Mouse (Mus musculus) layer of hippocampus, adult 2 months (tissue): ENCODE results near the gene Nr1h4. TPM values are rescaled to one million over a fixed set of nuclear protein-coding genes. Genes with fewer than 3 reads are reported as not detected.

Experiments
- DNase-seq, 2 experiments: peaks; one replicate each; pipeline ENCODE4 v3.0.0; 2022; ENCODE audit warnings: low spot score in 2 of 2
- H3K27ac ChIP-seq: fragments of 200-600 bp; 2 replicates; pipeline ENCODE4 v1.8.1; 2022
- H3K4me3 ChIP-seq: fragments of 200-600 bp; 2 replicates; pipeline ENCODE4 v1.8.1; 2022; ENCODE audit warnings: mild to moderate bottlenecking
- CTCF ChIP-seq: fragments of 200-600 bp; conservative IDR thresholded peaks from 2 replicates; pipeline ENCODE4 v1.8.1; 2022; ENCODE audit warnings: antibody characterized with exemption, mild to moderate bottlenecking, moderate library complexity
- total RNA-seq, 2 experiments: library from RNA; stranded (reverse); gene quantifications; 2 replicates each; pipeline ENCODE4 v1.2.3; 2021

Gene Nr1h4
- total RNA-seq, 2 experiments from 2014 or later: 0.25 TPM; not detected in 1

DNA sequence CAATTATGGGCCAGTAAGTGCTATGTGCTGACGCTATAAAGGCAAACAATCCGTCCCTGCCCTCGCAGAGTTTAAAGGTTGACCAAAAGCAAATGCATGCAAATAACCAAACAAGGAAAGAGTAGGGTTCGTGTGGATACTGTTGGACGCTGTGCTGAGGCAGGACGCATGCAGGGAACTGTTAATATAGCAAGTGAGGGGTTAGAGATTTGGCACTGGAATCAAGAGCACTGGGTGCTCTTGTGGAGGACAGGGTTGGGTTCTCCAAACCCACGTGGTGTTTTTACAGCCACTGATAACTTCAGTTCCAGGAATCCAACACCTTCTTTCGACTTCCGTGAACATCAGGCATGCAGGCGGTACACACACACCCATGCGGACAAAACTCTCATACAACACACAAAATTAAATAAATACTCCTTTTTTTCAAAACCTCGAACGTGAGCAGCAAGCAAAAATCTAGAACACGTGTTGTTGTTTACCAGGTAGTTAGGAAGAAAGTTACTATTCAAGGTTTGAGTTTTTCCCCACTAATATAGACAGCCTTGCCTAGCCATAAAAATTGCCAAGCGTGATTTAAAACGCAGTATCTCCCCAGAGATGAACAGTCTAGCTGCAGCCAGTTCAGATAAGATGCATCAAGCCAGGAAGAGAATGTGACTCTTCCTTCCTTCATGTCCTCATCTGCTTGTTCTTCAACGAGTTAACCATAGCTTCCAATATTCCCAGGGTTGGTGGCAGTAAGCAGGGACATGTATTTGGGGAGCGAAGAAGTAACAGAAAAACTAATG, 49.4 kb downstream of the Nr1h4 start:
- Histone ChIP-seq H3K27ac (no peak overlapping the region), H3K4me3 (no peak overlapping the region)
- no peak for TF ChIP-seq CTCF
- no peak for DNase-seq

DNA sequence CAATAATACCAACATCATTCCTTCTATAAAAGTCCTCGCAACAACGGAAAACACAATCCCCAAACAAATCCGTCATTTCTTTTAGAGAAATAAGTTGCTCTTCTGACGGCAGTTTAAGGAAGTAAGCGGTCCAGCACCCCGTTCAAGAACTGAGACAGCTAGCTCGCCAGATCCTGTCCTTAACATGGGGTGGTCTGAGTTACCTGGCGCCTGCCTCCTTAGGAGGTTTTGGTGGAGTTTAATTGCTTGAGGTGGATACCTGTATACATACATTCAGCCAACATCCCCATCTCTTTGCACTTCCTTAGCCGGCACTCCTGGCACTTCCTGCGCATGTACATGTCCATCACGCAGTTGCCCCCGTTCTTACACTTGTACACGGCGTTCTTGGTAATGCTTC, 50.3 kb downstream of the Nr1h4 start:
- TF ChIP-seq CTCF: no peak
- DNase-seq: no peak
- Histone ChIP-seq H3K4me3 (no peak overlapping the region), H3K27ac (no peak overlapping the region)

DNA sequence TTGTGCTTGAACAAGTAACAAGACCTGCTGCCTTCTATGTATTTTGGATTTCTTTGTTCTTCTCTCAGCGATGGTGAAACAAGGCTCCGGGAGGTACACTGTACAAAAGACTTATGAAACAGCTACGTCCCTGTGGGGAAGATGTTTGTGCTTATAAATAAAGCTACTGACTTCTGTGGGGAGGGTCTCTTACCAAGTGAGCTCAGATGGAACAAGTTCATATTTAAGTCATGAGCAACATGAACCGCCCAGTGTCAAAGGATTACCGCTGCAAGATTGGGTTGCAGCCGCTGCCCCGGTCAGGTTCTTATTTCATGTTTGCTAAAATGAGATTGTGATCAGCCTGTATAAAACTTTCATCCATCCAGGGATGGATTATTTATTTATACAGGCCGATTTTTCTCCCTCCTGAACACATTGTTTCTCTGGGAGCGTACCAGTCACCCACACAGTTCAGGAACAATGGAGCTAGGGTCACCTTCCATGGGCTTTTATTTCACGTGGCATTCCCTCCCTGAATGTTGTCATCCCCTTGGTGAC, 51.2 kb downstream of the Nr1h4 start:
- no peak overlapping the region for H3K4me3 ChIP-seq
- H3K27ac ChIP-seq: no peak overlapping the region
- TF ChIP-seq CTCF: no peak
- DNase-seq: no peak

DNA sequence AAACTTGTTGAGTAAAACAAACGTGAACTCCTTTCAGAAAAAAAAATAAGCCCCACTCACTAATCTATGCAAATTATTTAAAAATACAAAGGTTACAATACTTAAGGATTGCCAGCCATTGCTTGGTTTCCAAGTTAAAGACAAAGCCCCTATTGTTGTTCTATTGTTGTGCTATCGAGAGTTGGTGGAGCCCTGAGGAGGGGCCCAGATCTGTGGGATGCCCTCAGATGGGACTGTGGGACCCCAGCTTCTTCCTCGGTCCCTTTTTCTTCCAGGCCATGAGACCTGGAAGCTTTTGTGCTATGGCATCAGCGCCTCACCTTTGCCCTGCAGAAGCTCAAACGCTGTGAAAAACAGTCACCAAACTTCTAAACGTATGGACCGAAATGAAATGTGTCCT, 51.7 kb downstream of the Nr1h4 start:
- TF ChIP-seq CTCF: no peak
- H3K4me3 ChIP-seq: no peak overlapping the region
- no peak for DNase-seq
- H3K27ac ChIP-seq: no peak overlapping the region

GRCm38 (mm10) chr10:89478766-89479165, 54.6 kb downstream of the Nr1h4 start:
- Histone ChIP-seq H3K4me3 (no peak overlapping the region), H3K27ac (no peak overlapping the region)
- TF ChIP-seq CTCF: no peak
- no peak for DNase-seq

- no peak for DNase-seq
- H3K4me3 ChIP-seq: no peak overlapping the region
- no peak overlapping the region for H3K27ac ChIP-seq
- no peak for TF ChIP-seq CTCF
These were observed 62.6 kb downstream of the Nr1h4 start for GRCm38 (mm10) chr10:89470596-89471353.

- no peak for DNase-seq
- no peak overlapping the region for H3K27ac ChIP-seq
- no peak overlapping the region for H3K4me3 ChIP-seq
- TF ChIP-seq CTCF: no peak
These were observed 68.5 kb downstream of the Nr1h4 start for GRCm38 (mm10) chr10:89464760-89465405.

GRCm38 (mm10) chr10:89462890-89463289, 70.5 kb downstream of the Nr1h4 start:
- no peak overlapping the region for H3K27ac ChIP-seq
- no peak for TF ChIP-seq CTCF
- no peak overlapping the region for H3K4me3 ChIP-seq
- no peak for DNase-seq

DNA sequence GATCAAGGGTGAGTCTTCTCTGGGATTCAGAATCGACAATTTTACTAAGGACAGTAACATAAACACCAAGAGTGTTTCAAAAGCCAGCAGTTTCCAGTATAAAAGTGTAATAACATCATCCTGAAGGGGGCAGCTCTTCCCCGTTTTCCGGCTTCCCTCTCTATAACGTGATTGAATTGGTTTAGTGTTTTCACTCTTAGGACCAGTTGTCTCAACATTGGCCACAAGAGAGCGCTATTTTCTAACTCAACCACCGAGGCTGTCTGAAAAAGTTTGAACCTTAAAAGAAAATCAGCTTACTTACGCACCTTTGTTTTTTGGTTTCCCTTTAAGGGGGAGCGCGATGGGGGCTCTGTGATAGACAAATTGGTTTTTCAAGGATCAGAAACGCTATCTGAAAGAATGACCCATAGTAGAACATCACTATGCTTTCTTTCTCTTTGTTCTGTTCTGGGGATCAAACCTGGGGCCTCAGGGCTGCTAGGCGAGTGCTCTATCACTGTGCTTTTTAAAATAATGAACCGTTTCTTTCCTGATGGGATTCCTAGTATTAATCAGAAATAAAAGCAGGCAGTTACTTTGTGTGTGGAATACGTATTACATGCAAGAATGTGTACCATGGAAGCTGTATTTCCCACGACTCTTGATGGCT, 71.4 kb downstream of the Nr1h4 start:
- Histone ChIP-seq H3K27ac (no peak overlapping the region), H3K4me3 (no peak overlapping the region)
- TF ChIP-seq CTCF: peak; percentile 96; the same call in 1 of the 2 replicates
- peak; percentile 85 to 88 for DNase-seq

DNA sequence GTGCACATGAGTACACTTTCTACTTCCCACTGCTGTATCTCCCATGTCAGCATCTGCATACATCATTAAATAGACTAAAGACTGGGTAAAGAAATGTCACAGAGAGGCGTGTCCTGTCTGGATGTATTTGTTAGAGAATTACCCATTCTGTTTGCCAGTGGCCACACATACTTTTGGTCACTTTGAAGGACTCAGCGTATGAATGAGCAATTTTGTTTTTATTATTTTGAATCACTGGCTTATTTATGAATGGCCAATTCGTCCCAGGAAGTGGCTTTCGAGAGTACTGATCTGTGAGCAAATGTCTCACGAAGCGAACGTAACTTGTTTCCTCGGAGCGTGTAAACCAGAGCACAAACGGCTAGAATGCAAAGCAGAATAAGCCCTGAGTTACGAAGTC, 72.4 kb downstream of the Nr1h4 start:
- no peak for TF ChIP-seq CTCF
- no peak for DNase-seq
- Histone ChIP-seq H3K27ac (no peak overlapping the region), H3K4me3 (no peak overlapping the region)

GRCm38 (mm10) chr10:89458770-89459169, 74.6 kb downstream of the Nr1h4 start:
- H3K27ac ChIP-seq: no peak overlapping the region
- no peak overlapping the region for H3K4me3 ChIP-seq
- TF ChIP-seq CTCF: no peak
- DNase-seq: no peak

- DNase-seq: no peak
- H3K27ac ChIP-seq: no peak overlapping the region
- TF ChIP-seq CTCF: no peak
- no peak overlapping the region for H3K4me3 ChIP-seq
These were observed 79.6 kb downstream of the Nr1h4 start for GRCm38 (mm10) chr10:89453794-89454193.

GRCm38 (mm10) chr10:89453068-89453641, 80.2 kb downstream of the Nr1h4 start:
- TF ChIP-seq CTCF: no peak
- no peak for DNase-seq
- no peak overlapping the region for H3K27ac ChIP-seq

More at GRCm38 (mm10) chr10:89453068-89453641, 80.2 kb downstream of the Nr1h4 start:
- no peak overlapping the region for H3K4me3 ChIP-seq
